Mouse (Mus musculus) natural killer cell, adult 2 months (primary cell): Measurements from ENCODE around the gene Tmem185b.

ENCODE experiments used
- DNase-seq, 2 experiments: peaks; one replicate each; pipeline ENCODE4 v3.0.0; 2022; ENCODE audit warnings: low spot score in 2 of 2

The Tmem185b gene

GRCm38 (mm10) chr1:119539252-119539651 lies 13.3 kb downstream of the Tmem185b start:
- DNase-seq: no peak

DNA sequence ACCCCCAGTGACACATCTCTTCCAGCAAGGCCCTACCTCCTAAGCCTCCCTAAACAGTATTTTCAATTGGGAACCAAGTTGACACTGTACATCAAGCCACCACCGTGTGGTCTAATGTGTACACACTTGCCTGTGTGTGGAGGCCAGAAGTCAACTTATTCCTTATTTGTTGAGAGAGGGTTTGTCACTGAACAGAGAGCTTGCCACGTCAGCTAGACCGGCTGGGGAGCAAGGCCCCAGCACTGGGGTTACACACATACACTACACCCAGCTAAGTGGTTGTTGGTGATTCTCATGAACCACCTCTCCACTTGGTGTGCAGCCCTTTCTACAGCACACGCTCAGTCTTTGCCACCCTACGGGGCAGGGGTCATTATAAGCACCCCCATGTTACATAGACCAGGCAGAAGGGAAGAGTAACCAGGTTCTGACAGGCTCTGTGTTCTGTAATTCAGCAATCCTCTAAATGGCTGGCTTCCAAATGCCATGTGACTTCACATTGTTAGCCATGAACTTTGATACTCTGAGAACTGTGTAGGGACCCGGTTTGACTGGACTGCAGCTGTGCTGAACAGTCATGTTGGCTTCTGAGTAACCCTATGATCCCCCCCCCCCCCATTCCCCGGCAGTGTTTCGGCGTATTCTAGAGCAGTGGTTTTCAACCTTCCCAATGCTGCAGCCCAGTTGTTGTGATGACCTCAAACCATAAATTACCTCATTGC lies 15.0 kb downstream of the Tmem185b start:
- no peak for DNase-seq

DNA sequence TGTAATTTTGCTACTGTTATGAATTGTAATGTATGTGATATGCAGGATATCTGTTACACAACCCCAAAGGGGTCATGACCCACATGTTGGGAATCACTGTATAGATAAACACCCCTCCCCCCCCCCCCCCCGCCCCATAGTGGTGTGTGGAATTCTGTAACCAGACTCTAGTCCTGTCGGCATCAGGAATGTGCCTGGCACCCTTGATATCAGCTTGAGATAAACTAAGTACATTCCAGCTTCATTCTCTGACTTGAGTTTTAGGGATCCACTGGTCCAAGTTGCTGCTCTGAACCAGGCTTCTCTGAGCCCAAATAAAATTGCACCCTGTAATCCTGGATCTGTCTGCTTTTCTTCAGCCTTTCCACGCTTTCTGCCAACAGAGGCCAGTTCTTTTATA lies 15.6 kb downstream of the Tmem185b start:
- DNase-seq: no peak

- no peak for DNase-seq
Observed at GRCm38 (mm10) chr1:119543316-119543715, 17.4 kb downstream of the Tmem185b start.

DNA sequence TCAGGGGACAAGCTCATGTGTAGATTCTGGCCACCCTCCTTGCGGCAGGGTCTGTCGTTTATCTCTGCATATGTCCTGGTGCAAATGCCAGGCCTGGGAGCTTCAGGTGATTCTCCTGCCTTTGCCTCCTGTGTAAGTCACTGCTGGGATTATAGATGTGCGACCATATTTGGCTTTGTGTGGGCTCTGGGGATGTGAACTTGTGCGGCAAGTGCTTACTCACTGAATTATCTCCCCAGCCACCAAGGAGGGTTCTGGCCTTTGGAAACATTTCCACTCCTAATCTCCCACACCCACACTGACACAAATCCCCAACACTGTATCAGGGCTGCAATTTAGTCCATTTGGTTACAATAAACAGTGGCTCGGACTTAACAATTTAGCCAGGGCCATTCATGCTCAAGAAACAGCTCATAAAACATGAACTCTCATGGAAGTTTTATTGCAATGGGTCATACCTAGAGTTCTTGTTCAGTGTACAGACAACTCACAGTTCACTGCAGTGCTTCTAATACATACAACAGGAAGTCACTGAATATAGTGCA lies 18.7 kb downstream of the Tmem185b start:
- no peak for DNase-seq

DNA sequence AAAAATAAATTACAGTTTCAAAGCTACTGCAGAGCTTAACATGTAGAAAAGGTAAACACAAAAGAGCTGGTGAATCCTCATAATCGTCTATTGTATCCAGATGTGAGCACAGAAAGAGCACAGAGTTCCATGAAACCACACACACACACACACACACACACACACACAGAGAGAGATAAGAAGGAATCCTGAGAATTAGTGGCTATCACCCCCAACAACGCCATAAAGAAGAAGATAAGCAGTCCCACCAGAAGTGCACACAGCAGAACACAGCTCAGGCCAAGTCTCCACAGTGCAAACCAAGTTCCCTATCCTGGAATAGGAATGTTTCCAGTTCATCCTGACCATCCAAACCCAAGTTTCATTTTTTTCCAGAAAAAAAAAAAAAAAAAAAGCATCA lies 19.2 kb downstream of the Tmem185b start:
- no peak for DNase-seq

DNA sequence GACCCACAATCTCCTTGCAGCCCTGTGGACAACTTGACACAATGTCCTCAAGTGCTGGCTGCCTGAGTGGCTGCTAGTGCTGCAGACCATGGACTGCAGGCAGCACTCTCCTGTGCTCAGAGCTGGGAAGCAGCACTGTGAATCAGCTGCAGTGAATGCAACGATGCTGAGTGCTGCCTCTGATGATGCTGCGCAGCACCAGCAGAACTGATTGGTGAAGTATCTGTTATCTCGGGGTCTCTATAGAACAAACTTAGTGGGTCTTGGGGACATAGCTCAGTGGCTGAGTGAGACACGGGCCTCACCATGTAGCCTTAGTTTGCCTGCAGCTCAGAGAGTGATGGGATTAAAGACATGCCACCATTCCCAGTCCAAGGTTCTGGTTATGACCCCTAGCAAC lies 19.7 kb downstream of the Tmem185b start:
- no peak for DNase-seq

- DNase-seq: no peak
Observed at GRCm38 (mm10) chr1:119546490-119546889, 20.5 kb downstream of the Tmem185b start.

- DNase-seq: peak; percentile 44 to 59
Observed at GRCm38 (mm10) chr1:119548668-119549326, 22.8 kb downstream of the Tmem185b start.

- DNase-seq: no peak
Observed at GRCm38 (mm10) chr1:119549327-119549689, 23.3 kb downstream of the Tmem185b start.

- DNase-seq: no peak
Observed at GRCm38 (mm10) chr1:119550064-119550463, 24.1 kb downstream of the Tmem185b start.

- no peak for DNase-seq
Observed at GRCm38 (mm10) chr1:119551651-119552050, 25.7 kb downstream of the Tmem185b start.

DNA sequence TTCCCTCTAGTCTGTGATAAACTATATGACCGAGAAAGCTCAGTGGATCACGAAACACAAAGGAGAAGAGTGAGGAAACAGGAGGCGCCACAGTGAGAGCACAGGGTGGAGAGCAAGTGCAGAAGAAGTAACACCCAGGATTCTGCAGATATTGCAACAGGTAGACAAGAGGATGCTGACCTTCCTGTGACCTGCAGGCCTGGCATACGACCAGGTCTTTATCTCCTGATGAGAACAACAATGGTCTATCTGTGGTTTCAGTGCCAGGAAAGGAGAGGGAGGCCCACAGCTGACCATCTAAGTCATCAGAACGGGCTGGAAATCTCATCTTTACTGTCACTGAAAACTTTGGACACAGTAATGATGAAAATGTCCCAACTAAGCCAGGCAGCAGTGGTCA lies 29.7 kb downstream of the Tmem185b start:
- no peak for DNase-seq

GRCm38 (mm10) chr1:119557641-119558395 lies 31.9 kb downstream of the Tmem185b start:
- no peak for DNase-seq

GRCm38 (mm10) chr1:119565531-119565930 lies 39.6 kb downstream of the Tmem185b start:
- DNase-seq: no peak

DNA sequence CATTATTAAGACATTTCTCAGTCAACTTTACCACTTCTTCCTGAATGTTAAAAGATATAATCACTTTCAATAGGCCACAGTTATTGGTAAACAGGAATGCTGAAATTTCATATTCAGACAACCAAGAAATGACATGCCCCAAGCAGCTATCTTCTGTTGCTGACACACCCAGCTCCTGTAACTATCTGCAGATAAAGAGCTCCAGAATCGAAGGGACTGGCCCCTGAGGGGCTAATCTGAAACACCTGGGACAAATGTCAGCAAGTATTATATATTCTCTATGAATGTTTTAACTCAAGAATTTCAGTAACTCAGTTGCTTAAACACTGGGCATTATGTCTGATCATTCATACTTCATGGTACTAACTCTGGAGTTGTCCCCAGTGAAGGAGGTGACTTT lies 44.2 kb downstream of the Tmem185b start:
- no peak for DNase-seq
